Mouse (Mus musculus): ENCODE measurements around the gene Eps8. TPM values are rescaled to one million over a fixed set of nuclear protein-coding genes. Genes with fewer than 3 reads are reported as not detected.

Gene Eps8
- polyA plus RNA-seq, 1 experiment from 2014 or later: 209 TPM

- H3K9ac ChIP-seq (ENCODE audit: low read depth, low read length): no peak overlapping the region
- no peak for TF ChIP-seq CTCF (IDR thresholded peaks at IDR 0.05; ENCODE audit: low read depth)
- H3K4me2 ChIP-seq (replicated peaks; ENCODE audit: low read depth): no peak overlapping the region
- H3K27ac ChIP-seq (ENCODE audit: low read depth, low read length): no peak overlapping the region
- no peak overlapping the region for H3K4me3 ChIP-seq (ENCODE audit: low read depth, low read length)
- no peak for ATAC-seq
- 89% methylated on average over 3 of the region's 3 CpGs for WGBS
- no peaks in the 10 kb centered on the region for H3K27me3 ChIP-seq (replicated peaks; ENCODE audit: control insufficient read depth, insufficient read depth, low read length)
- H3K36me3 ChIP-seq (ENCODE audit: control insufficient read depth, insufficient read depth): no peaks in the 10 kb centered on the region
- H3K4me1 ChIP-seq (replicated peaks; ENCODE audit: control insufficient read depth, insufficient read depth, low read length): no peaks in the 10 kb centered on the region
- H3K9me3 ChIP-seq (ENCODE audit: control insufficient read depth): no peaks in the 10 kb centered on the region
These were observed 15.2 kb upstream of the Eps8 start for GRCm38 (mm10) chr6:137669876-137670275.

GRCm38 (mm10) chr6:137669433-137669832, 14.8 kb upstream of the Eps8 start:
- Histone ChIP-seq H3K4me1 (replicated peaks; ENCODE audit: control insufficient read depth, insufficient read depth, low read length) (no peaks in the 10 kb centered on the region), H3K9me3 (ENCODE audit: control insufficient read depth) (no peaks in the 10 kb centered on the region), H3K4me3 (ENCODE audit: low read depth, low read length) (no peak overlapping the region), H3K27ac (ENCODE audit: low read depth, low read length) (no peak overlapping the region), H3K36me3 (ENCODE audit: control insufficient read depth, insufficient read depth) (no peaks in the 10 kb centered on the region), H3K4me2 (replicated peaks; ENCODE audit: low read depth) (no peak overlapping the region), H3K27me3 (replicated peaks; ENCODE audit: control insufficient read depth, insufficient read depth, low read length) (no peaks in the 10 kb centered on the region), H3K9ac (ENCODE audit: low read depth, low read length) (no peak overlapping the region)
- no peak for ATAC-seq
- TF ChIP-seq CTCF (IDR thresholded peaks at IDR 0.05; ENCODE audit: low read depth): no peak
- WGBS: 88% methylated on average over 1 of the region's 1 CpGs

GRCm38 (mm10) chr6:137668331-137668730, 13.7 kb upstream of the Eps8 start:
- Histone ChIP-seq H3K4me3 (ENCODE audit: low read depth, low read length) (no peak overlapping the region), H3K27ac (ENCODE audit: low read depth, low read length) (no peak overlapping the region), H3K4me2 (replicated peaks; ENCODE audit: low read depth) (no peak overlapping the region), H3K9me3 (ENCODE audit: control insufficient read depth) (no peaks in the 10 kb centered on the region), H3K9ac (ENCODE audit: low read depth, low read length) (no peak overlapping the region), H3K27me3 (replicated peaks; ENCODE audit: control insufficient read depth, insufficient read depth, low read length) (no peaks in the 10 kb centered on the region), H3K4me1 (replicated peaks; ENCODE audit: control insufficient read depth, insufficient read depth, low read length) (no peaks in the 10 kb centered on the region), H3K36me3 (ENCODE audit: control insufficient read depth, insufficient read depth) (no peaks in the 10 kb centered on the region)
- ATAC-seq: no peak
- WGBS: 67% methylated on average over 3 of the region's 3 CpGs
- TF ChIP-seq CTCF (IDR thresholded peaks at IDR 0.05; ENCODE audit: low read depth): no peak

- H3K4me2 ChIP-seq (replicated peaks; ENCODE audit: low read depth): no peak overlapping the region
- H3K4me3 ChIP-seq (ENCODE audit: low read depth, low read length): no peak overlapping the region
- H3K4me1 ChIP-seq (replicated peaks; ENCODE audit: control insufficient read depth, insufficient read depth, low read length): no peaks in the 10 kb centered on the region
- H3K36me3 ChIP-seq (ENCODE audit: control insufficient read depth, insufficient read depth): no peaks in the 10 kb centered on the region
- no peak overlapping the region for H3K27ac ChIP-seq (ENCODE audit: low read depth, low read length)
- no peak for TF ChIP-seq CTCF (IDR thresholded peaks at IDR 0.05; ENCODE audit: low read depth)
- ATAC-seq: no peak
- WGBS: 65% methylated on average over 3 of the region's 3 CpGs
- H3K9ac ChIP-seq (ENCODE audit: low read depth, low read length): no peak overlapping the region
- no peaks in the 10 kb centered on the region for H3K9me3 ChIP-seq (ENCODE audit: control insufficient read depth)
- no peaks in the 10 kb centered on the region for H3K27me3 ChIP-seq (replicated peaks; ENCODE audit: control insufficient read depth, insufficient read depth, low read length)
These were observed 13.0 kb upstream of the Eps8 start for GRCm38 (mm10) chr6:137667665-137668064.

GRCm38 (mm10) chr6:137664936-137665335, 10.3 kb upstream of the Eps8 start:
- Histone ChIP-seq H3K4me3 (ENCODE audit: low read depth, low read length) (no peak overlapping the region), H3K27ac (ENCODE audit: low read depth, low read length) (no peak overlapping the region), H3K9ac (ENCODE audit: low read depth, low read length) (no peak overlapping the region), H3K27me3 (replicated peaks; ENCODE audit: control insufficient read depth, insufficient read depth, low read length) (no peaks in the 10 kb centered on the region), H3K36me3 (ENCODE audit: control insufficient read depth, insufficient read depth) (no peaks in the 10 kb centered on the region), H3K9me3 (ENCODE audit: control insufficient read depth) (no peaks in the 10 kb centered on the region), H3K4me2 (replicated peaks; ENCODE audit: low read depth) (no peak overlapping the region), H3K4me1 (replicated peaks; ENCODE audit: control insufficient read depth, insufficient read depth, low read length) (no peaks in the 10 kb centered on the region)
- TF ChIP-seq CTCF (IDR thresholded peaks at IDR 0.05; ENCODE audit: low read depth): no peak
- ATAC-seq: no peak
- WGBS: 54% methylated on average over 3 of the region's 3 CpGs

GRCm38 (mm10) chr6:137661583-137662365, 7.1 kb upstream of the Eps8 start:
- Histone ChIP-seq H3K36me3 (ENCODE audit: control insufficient read depth, insufficient read depth) (no peaks in the 10 kb centered on the region), H3K4me3 (ENCODE audit: low read depth, low read length) (no peak overlapping the region), H3K27ac (ENCODE audit: low read depth, low read length) (no peak overlapping the region), H3K9me3 (ENCODE audit: control insufficient read depth) (no peaks in the 10 kb centered on the region), H3K4me2 (replicated peaks; ENCODE audit: low read depth) (no peak overlapping the region), H3K4me1 (replicated peaks; ENCODE audit: control insufficient read depth, insufficient read depth, low read length) (no peaks in the 10 kb centered on the region), H3K27me3 (replicated peaks; ENCODE audit: control insufficient read depth, insufficient read depth, low read length) (no peaks in the 10 kb centered on the region), H3K9ac (ENCODE audit: low read depth, low read length) (no peak overlapping the region)
- 94% methylated on average over 23 of the region's 23 CpGs for WGBS
- ATAC-seq: no peak
- TF ChIP-seq CTCF (IDR thresholded peaks at IDR 0.05; ENCODE audit: low read depth): no peak

All from intestine, postnatal 0 days (tissue).